Mouse (Mus musculus): ENCODE results near the gene Tmem86a. TPM values are rescaled to one million over a fixed set of nuclear protein-coding genes. Genes with fewer than 3 reads are reported as not detected.

The Tmem86a gene
- 16.2 and 19.1 TPM in 2 replicates for polyA plus RNA-seq (2015; fragmentation: Nextera tagmentation; extraction: Ambion mirVana)

DNA sequence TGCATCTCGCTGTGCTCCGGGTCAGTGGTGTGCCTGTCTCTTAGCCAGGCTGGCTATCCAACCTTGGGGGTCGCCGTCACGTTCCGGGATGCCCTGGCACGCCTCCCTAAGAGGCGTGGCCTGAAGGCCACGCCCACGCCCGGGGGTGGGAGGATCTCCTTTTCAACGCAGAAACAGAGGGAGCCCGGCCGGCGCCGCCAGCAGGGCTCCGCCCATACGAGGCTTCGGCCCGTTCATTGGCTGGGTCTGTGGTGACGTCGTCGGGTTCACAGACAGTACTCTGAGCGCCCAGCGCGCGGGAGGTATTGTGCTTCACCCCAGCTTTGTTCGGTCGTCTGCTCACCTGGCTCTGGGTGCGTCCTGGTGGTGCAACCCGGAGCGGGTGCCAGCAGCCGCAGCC is at the start of gene Tmem86a:
Tmem86a (plus strand) TSS at position 236 of the 400 bp plus-strand sequence.

DNA sequence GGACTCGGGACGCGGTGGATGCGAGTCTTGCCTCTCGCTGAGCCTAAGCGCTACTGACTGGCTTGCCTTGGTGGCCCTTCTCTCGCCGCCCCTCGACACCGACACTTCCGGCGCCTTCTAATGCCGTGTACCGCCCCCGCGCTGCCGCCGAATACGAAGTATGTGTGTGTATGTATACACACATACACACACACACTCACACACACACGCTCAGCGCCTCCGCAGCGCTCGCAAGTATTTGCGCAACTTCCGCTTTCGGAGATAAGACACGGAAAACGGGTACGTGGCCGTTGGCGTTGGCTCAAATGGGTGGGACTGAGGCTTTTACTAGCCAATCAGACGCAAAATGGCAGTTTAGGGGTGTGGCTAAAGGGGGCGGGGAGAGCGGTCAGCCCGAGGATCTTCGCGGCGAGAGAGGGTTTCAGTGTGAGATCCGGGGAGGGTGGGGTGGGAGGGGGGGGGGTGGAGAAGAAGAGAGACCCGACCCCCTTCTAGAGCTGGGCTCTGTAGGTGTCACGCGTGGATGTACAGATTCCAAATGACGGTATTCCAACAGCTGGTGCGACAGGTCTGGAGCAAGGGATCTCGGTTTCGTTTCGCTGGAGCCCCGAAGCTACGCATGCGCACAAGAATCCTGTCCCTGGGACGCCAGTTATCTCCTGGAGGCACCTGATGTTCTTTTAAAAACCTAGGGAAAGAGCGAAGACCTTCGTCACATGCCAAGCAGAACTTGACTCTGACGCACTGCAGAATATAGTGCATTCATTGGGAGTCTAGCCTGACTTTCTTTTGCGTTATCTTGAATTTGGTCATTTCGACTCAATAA is 42.0 kb upstream of the Tmem86a start, which contains the start of gene Spty2d1:
Spty2d1 (minus strand) TSS at position 244 of the 826 bp plus-strand sequence.

Other genes with a start within 250 kb of the Tmem86a start
- 663 and 670 TPM in 2 replicates for gene Ldha, start 209.1 kb upstream of the Tmem86a start, polyA plus RNA-seq (2015; fragmentation: Nextera tagmentation; extraction: Ambion mirVana)
- gene Ldhc, start 189.4 kb upstream of the Tmem86a start, polyA plus RNA-seq (2015; fragmentation: Nextera tagmentation; extraction: Ambion mirVana): 0.54 and 0.59 TPM in 2 replicates
- gene Tsg101, start 130.6 kb upstream of the Tmem86a start, polyA plus RNA-seq (2015; fragmentation: Nextera tagmentation; extraction: Ambion mirVana): 62.8 and 65.5 TPM in 2 replicates
- gene Uevld, start 92.1 kb upstream of the Tmem86a start, polyA plus RNA-seq (2015; fragmentation: Nextera tagmentation; extraction: Ambion mirVana): 5.1 and 5.6 TPM in 2 replicates
- not detected in 2 replicates for gene Gm9999, start 67.0 kb upstream of the Tmem86a start, polyA plus RNA-seq (2015; fragmentation: Nextera tagmentation; extraction: Ambion mirVana)
- gene Spty2d1, start 42.2 kb upstream of the Tmem86a start, polyA plus RNA-seq (2015; fragmentation: Nextera tagmentation; extraction: Ambion mirVana): 11.4 TPM in 2 replicates
- not detected in 2 replicates for gene Ptpn5, start 83.1 kb downstream of the Tmem86a start, polyA plus RNA-seq (2015; fragmentation: Nextera tagmentation; extraction: Ambion mirVana)
- gene Mrgpra6, start 154.3 kb downstream of the Tmem86a start, polyA plus RNA-seq (2015; fragmentation: Nextera tagmentation; extraction: Ambion mirVana): not detected in 2 replicates
- gene Mrgpra9, start 202.2 kb downstream of the Tmem86a start, polyA plus RNA-seq (2015; fragmentation: Nextera tagmentation; extraction: Ambion mirVana): not detected in 2 replicates

All from spleen, postnatal 0 days (tissue).